11 mouse cellular contexts compared by ENCODE assay signal in genomic region chr7:25270652-25271633, GRCm38 (mm10). TPM values are rescaled to one million over a fixed set of nuclear protein-coding genes. Genes with fewer than 3 reads are reported as not detected.
DNase-seq lines count a peak whose midpoint lies in the region; ATAC-seq and TF ChIP-seq lines count a peak whose summit lies in the region.
"Had no signal": no experiment of that assay in that cellular context is flagged by ENCODE, and none has a peak within 500 bp of the region (broad histone marks: within the 10 kb centered on the region; RNA-seq: fewer than 3 reads in every experiment).

No protein-coding gene starts in this region.

- H3K9me3 ChIP-seq in liver, embryonic 11.5 days (ENCODE audit: control insufficient read depth, low read length): no peaks in the 10 kb centered on the region
- no peaks in the 10 kb centered on the region for H3K9me3 ChIP-seq in ES-E14 (ENCODE audit: control insufficient read depth, insufficient read depth, low read depth, low read length)
- no peaks in the 10 kb centered on the region for H3K9me3 ChIP-seq in liver, embryonic 15.5 days (replicated peaks)
- H3K9me3 ChIP-seq: stomach, embryonic 15.5 days had no signal

- no peak overlapping the region for H3K4me3 ChIP-seq in liver, embryonic 11.5 days (ENCODE audit: low read depth, low read length)
- H3K4me3 ChIP-seq in ES-E14 (ENCODE audit: insufficient read depth in 1 of 2, low read depth in 1 of 2, low read length in 2 of 2, poor library complexity in 1 of 2, severe bottlenecking in 1 of 2): peak overlapping the region in 1 of 2 experiments; percentile 21; a peak in 2 of 4 replicates
- H3K4me3 ChIP-seq in liver, embryonic 15.5 days (replicated peaks): no peak overlapping the region

- peaks cover 53% of the 10 kb centered on the region for H3K4me1 ChIP-seq in liver, embryonic 11.5 days (replicated peaks; ENCODE audit: control insufficient read depth, insufficient read depth, low read length)
- peaks cover 13 to 57% of the 10 kb centered on the region in 2 experiments; a peak in 3 of 4 replicates for H3K4me1 ChIP-seq in ES-E14 (ENCODE audit: control insufficient read depth in 2 of 2, insufficient read depth in 2 of 2, low read length in 2 of 2, poor library complexity in 1 of 2)
- peaks cover 87% of the 10 kb centered on the region for H3K4me1 ChIP-seq in liver, embryonic 15.5 days (replicated peaks)

- peak; percentile 93 for DNase-seq in heart, adult 11 months
- no peak for DNase-seq in heart, postnatal 10 days
- no peak for DNase-seq in liver, embryonic 11.5 days (ENCODE audit: low spot score)
- DNase-seq in liver (no peak), ES-E14 (ENCODE audit: low read depth, low spot score) (no peak)
- DNase-seq in thymus, postnatal 0 days (ENCODE audit: low spot score): no peak
- no peak for DNase-seq in frontal cortex, postnatal 25 days (ENCODE audit: low spot score in 2 of 2)

- no peak overlapping the region for H3K4me2 ChIP-seq in liver, embryonic 11.5 days
- H3K4me2 ChIP-seq in liver, embryonic 15.5 days: no peak overlapping the region

- H3K36me3 ChIP-seq in liver, embryonic 11.5 days (ENCODE audit: control insufficient read depth, insufficient read depth, low read length): peaks cover 18% of the 10 kb centered on the region; the same call in 1 of the 2 replicates
- no peaks in the 10 kb centered on the region for H3K36me3 ChIP-seq in ES-E14 (ENCODE audit: control insufficient read depth, insufficient read depth, low read length, poor library complexity, severe bottlenecking)
- peaks cover 26% of the 10 kb centered on the region for H3K36me3 ChIP-seq in liver, embryonic 15.5 days (replicated peaks)

- no peak for ATAC-seq in liver, embryonic 11.5 days (replicated peaks; ENCODE audit: low FRiP score)
- no peak for ATAC-seq in liver, embryonic 15.5 days (ENCODE audit: insufficient read depth)

- intact Hi-C loops in heart, postnatal 10 days (cut with DNase I): no loop called here

- in situ Hi-C loops in ES-E14 (cut with MboI; ENCODE audit: low sequenced_read_pairs in 2 of 2, unreplicated experiment in 2 of 2): no loop called here

- H3K27me3 ChIP-seq in liver, embryonic 11.5 days (replicated peaks; ENCODE audit: control insufficient read depth, insufficient read depth, low read length): no peaks in the 10 kb centered on the region
- H3K27me3 ChIP-seq in liver, embryonic 15.5 days: no peaks in the 10 kb centered on the region
- H3K27me3 ChIP-seq: stomach, embryonic 15.5 days had no signal

- no peak overlapping the region; the same call in 1 of the 2 replicates for H3K9ac ChIP-seq in liver, embryonic 11.5 days (ENCODE audit: low read depth, low read length)
- peak overlapping the region; percentile 1 for H3K9ac ChIP-seq in ES-E14 (ENCODE audit: insufficient read depth, low read depth, low read length, poor library complexity, severe bottlenecking)
- H3K9ac ChIP-seq in liver, embryonic 15.5 days: no peak overlapping the region
- H3K9ac ChIP-seq: stomach, embryonic 15.5 days had no signal

- WGBS in liver, embryonic 11.5 days: 91% methylated on average over 35 of the region's 35 CpGs
- WGBS in liver, embryonic 15.5 days (ENCODE audit: insufficient replicate concordance): 86% methylated on average over 35 of the region's 35 CpGs

- H3K27ac ChIP-seq in liver, embryonic 11.5 days (ENCODE audit: low read depth, low read length): peak overlapping the region; percentile 83
- no peak overlapping the region for H3K27ac ChIP-seq in ES-E14 (ENCODE audit: insufficient read depth, low read depth, low read length, poor library complexity, severe bottlenecking)
- peak overlapping the region; percentile 29 for H3K27ac ChIP-seq in liver, embryonic 15.5 days (replicated peaks)

TF ChIP-seq in ES-E14, 5 proteins besides CTCF, POLR2A, EP300 and RAD21:
- TF ChIP-seq MAFK (IDR thresholded peaks at IDR 0.05; ENCODE audit: insufficient read depth, low read depth, low read length): no peak
- TF ChIP-seq HCFC1 (IDR thresholded peaks at IDR 0.05; ENCODE audit: borderline replicate concordance, insufficient read depth, low read length): no peak

RNA-seq across cellular contexts. Expression of gene Cic, which starts 3.4 kb away (rescaled TPM):
- total RNA-seq in heart, postnatal 10 days (2021): 10 to 100 TPM; 88.4 to 90.5 TPM
- 21.6 and 25.2 TPM in 2 replicates for polyA plus RNA-seq in liver, embryonic 11.5 days (2014; fragmentation: Nextera tagmentation; extraction: Ambion mirVana)
- total RNA-seq in ES-E14 (2012; rRNA removed): 68.4 and 72.4 TPM in 2 replicates
- polyA plus RNA-seq in liver, embryonic 15.5 days (2015; fragmentation: Nextera tagmentation; extraction: Ambion mirVana): 8.9 and 10.2 TPM in 2 replicates
- polyA plus RNA-seq in thymus, postnatal 0 days (2015; fragmentation: Nextera tagmentation; extraction: Ambion mirVana): 28.4 and 37.2 TPM in 2 replicates

RNA-seq across cellular contexts. Expression of gene Erf, which starts 20.4 kb away (rescaled TPM):
- total RNA-seq in heart, postnatal 10 days (2021): 10 to 100 TPM; 38.6 to 42.2 TPM
- polyA plus RNA-seq in liver, embryonic 11.5 days (2014; fragmentation: Nextera tagmentation; extraction: Ambion mirVana): 13.8 and 16.4 TPM in 2 replicates
- 82.2 and 87.1 TPM in 2 replicates for total RNA-seq in ES-E14 (2012; rRNA removed)
- 4.6 and 4.8 TPM in 2 replicates for polyA plus RNA-seq in liver, embryonic 15.5 days (2015; fragmentation: Nextera tagmentation; extraction: Ambion mirVana)
- 4.5 and 6.4 TPM in 2 replicates for polyA plus RNA-seq in thymus, postnatal 0 days (2015; fragmentation: Nextera tagmentation; extraction: Ambion mirVana)

RNA-seq across cellular contexts. Expression of gene Pafah1b3, which starts 26.8 kb away (rescaled TPM):
- total RNA-seq in heart, postnatal 10 days (2021): 10 to 100 TPM; 12.8 to 16.0 TPM
- polyA plus RNA-seq in liver, embryonic 11.5 days (2014; fragmentation: Nextera tagmentation; extraction: Ambion mirVana): 104 and 106 TPM in 2 replicates
- total RNA-seq in ES-E14 (2012; rRNA removed): 76.5 and 83.2 TPM in 2 replicates
- polyA plus RNA-seq in liver, embryonic 15.5 days (2015; fragmentation: Nextera tagmentation; extraction: Ambion mirVana): 25.7 and 26.1 TPM in 2 replicates
- 142 TPM in 2 replicates for polyA plus RNA-seq in thymus, postnatal 0 days (2015; fragmentation: Nextera tagmentation; extraction: Ambion mirVana)

RNA-seq across cellular contexts. Expression of gene Prr19, which starts 30.3 kb away (rescaled TPM):
- not detected for total RNA-seq in heart, postnatal 10 days (2021)
- 0.32 and 0.68 TPM in 2 replicates for polyA plus RNA-seq in liver, embryonic 11.5 days (2014; fragmentation: Nextera tagmentation; extraction: Ambion mirVana)
- total RNA-seq in ES-E14 (2012; rRNA removed): 4.3 and 5.7 TPM in 2 replicates
- 0.07 TPM in 1 of 2 replicates, not detected in the other for polyA plus RNA-seq in liver, embryonic 15.5 days (2015; fragmentation: Nextera tagmentation; extraction: Ambion mirVana)
- polyA plus RNA-seq in thymus, postnatal 0 days (2015; fragmentation: Nextera tagmentation; extraction: Ambion mirVana): 0.22 and 0.23 TPM in 2 replicates
- total RNA-seq: gastrocnemius, postnatal 36 days; left cerebral cortex, postnatal 36 days had no signal

RNA-seq across cellular contexts. Expression of gene Gsk3a, which starts 33.3 kb away (rescaled TPM):
- 10 to 100 TPM; 69.7 to 72.0 TPM for total RNA-seq in heart, postnatal 10 days (2021)
- polyA plus RNA-seq in liver, embryonic 11.5 days (2014; fragmentation: Nextera tagmentation; extraction: Ambion mirVana): 11.0 and 13.0 TPM in 2 replicates
- 38.2 and 38.5 TPM in 2 replicates for total RNA-seq in ES-E14 (2012; rRNA removed)
- polyA plus RNA-seq in liver, embryonic 15.5 days (2015; fragmentation: Nextera tagmentation; extraction: Ambion mirVana): 6.4 and 7.4 TPM in 2 replicates
- 16.7 and 17.5 TPM in 2 replicates for polyA plus RNA-seq in thymus, postnatal 0 days (2015; fragmentation: Nextera tagmentation; extraction: Ambion mirVana)
